Mouse (Mus musculus): ENCODE data around the gene Lrrc55. TPM values are rescaled to one million over a fixed set of nuclear protein-coding genes. Genes with fewer than 3 reads are reported as not detected.

Gene Lrrc55
- polyA plus RNA-seq, 1 experiment from 2014 or later, result 5.2 TPM

DNA sequence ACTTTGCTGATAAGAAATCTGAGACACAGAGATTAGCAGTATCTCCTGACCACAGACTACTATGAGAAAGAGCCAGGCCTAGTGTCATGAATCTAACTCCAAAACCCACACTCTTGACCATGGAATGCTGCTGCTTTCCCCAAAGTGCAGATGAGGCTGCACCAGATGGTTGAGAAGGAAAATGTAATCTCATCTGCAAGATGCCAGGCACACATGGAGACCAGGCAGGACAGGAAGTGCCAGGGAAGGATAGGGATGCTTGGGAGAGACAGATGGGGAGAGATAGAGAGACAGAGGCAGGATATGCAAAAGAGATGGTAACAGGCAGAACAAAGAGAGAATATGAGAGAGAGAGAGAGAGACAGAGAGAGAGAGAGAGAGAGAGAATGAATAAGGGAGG is 56.2 kb downstream of the Lrrc55 start:
- DNase-seq (ENCODE audit: low spot score), result no peak
- no peaks in the 10 kb centered on the region for H3K27me3 ChIP-seq (replicated peaks; ENCODE audit: control insufficient read depth, insufficient read depth, low read length)
- no peaks in the 10 kb centered on the region for H3K4me1 ChIP-seq (replicated peaks; ENCODE audit: control insufficient read depth, insufficient read depth, low read length)
- no peak for ATAC-seq (replicated peaks; ENCODE audit: low FRiP score, low TSS enrichment, low read depth)
- H3K9ac ChIP-seq (ENCODE audit: low read length), result no peak overlapping the region
- H3K4me3 ChIP-seq (ENCODE audit: low read depth, low read length), result no peak overlapping the region
- H3K27ac ChIP-seq (ENCODE audit: low read depth), result no peak overlapping the region
- no peaks in the 10 kb centered on the region for H3K36me3 ChIP-seq (ENCODE audit: control insufficient read depth, insufficient read depth, low read length)
- H3K4me2 ChIP-seq (ENCODE audit: low read length), result no peak overlapping the region
- no peaks in the 10 kb centered on the region for H3K9me3 ChIP-seq (ENCODE audit: control insufficient read depth, low read length)

- Histone ChIP-seq H3K36me3 (ENCODE audit: control insufficient read depth, insufficient read depth, low read length) (no peaks in the 10 kb centered on the region), H3K9me3 (ENCODE audit: control insufficient read depth, low read length) (no peaks in the 10 kb centered on the region), H3K9ac (ENCODE audit: low read length) (no peak overlapping the region), H3K27me3 (replicated peaks; ENCODE audit: control insufficient read depth, insufficient read depth, low read length) (no peaks in the 10 kb centered on the region), H3K4me3 (ENCODE audit: low read depth, low read length) (no peak overlapping the region), H3K4me2 (ENCODE audit: low read length) (0 out of 2 replicates have a peak overlapping the region, but pooled peaks have one; percentile 11), H3K4me1 (replicated peaks; ENCODE audit: control insufficient read depth, insufficient read depth, low read length) (no peaks in the 10 kb centered on the region), H3K27ac (ENCODE audit: low read depth) (no peak overlapping the region)
- no peak for DNase-seq (ENCODE audit: low spot score)
- 66% methylated on average over 7 of the region's 7 CpGs for WGBS
- no peak for ATAC-seq (replicated peaks; ENCODE audit: low FRiP score, low TSS enrichment, low read depth)
These were observed 57.2 kb downstream of the Lrrc55 start for GRCm38 (mm10) chr2:85139846-85140245.

DNA sequence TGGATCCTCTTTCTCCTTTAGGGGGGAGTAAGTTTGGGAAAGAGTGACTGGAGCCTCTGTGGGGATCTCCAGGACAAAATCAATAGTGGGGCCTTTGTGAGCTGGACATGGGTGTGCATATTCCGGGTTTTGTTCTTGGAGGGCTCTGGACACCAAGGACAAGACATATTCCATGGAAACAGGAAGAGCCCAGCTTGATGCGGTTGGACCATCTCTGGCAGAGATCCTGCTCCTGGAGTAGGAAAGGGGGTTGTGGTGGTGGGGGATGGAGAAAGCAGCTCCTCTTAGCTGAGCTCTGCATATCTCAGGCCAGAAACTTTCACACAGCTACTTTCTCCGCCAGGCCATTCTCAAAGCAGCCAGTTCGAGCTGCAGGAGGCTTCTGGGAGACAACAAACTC is 57.6 kb downstream of the Lrrc55 start:
- WGBS, result 52% methylated on average over 4 of the region's 4 CpGs
- Histone ChIP-seq H3K4me2 (ENCODE audit: low read length) (no peak overlapping the region), H3K4me3 (ENCODE audit: low read depth, low read length) (peak overlapping the region; percentile 10; the same call in 1 of the 2 replicates), H3K36me3 (ENCODE audit: control insufficient read depth, insufficient read depth, low read length) (no peaks in the 10 kb centered on the region), H3K9me3 (ENCODE audit: control insufficient read depth, low read length) (no peaks in the 10 kb centered on the region), H3K4me1 (replicated peaks; ENCODE audit: control insufficient read depth, insufficient read depth, low read length) (no peaks in the 10 kb centered on the region), H3K27me3 (replicated peaks; ENCODE audit: control insufficient read depth, insufficient read depth, low read length) (no peaks in the 10 kb centered on the region), H3K9ac (ENCODE audit: low read length) (peak overlapping the region; percentile 15; the same call in 1 of the 2 replicates), H3K27ac (ENCODE audit: low read depth) (no peak overlapping the region)
- DNase-seq (ENCODE audit: low spot score), result no peak
- no peak for ATAC-seq (replicated peaks; ENCODE audit: low FRiP score, low TSS enrichment, low read depth)

- Histone ChIP-seq H3K4me1 (replicated peaks; ENCODE audit: control insufficient read depth, insufficient read depth, low read length) (no peaks in the 10 kb centered on the region), H3K27ac (ENCODE audit: low read depth) (no peak overlapping the region), H3K4me2 (ENCODE audit: low read length) (no peak overlapping the region), H3K27me3 (replicated peaks; ENCODE audit: control insufficient read depth, insufficient read depth, low read length) (no peaks in the 10 kb centered on the region), H3K36me3 (ENCODE audit: control insufficient read depth, insufficient read depth, low read length) (no peaks in the 10 kb centered on the region), H3K9ac (ENCODE audit: low read length) (peak overlapping the region; percentile 32), H3K9me3 (ENCODE audit: control insufficient read depth, low read length) (no peaks in the 10 kb centered on the region), H3K4me3 (ENCODE audit: low read depth, low read length) (peak overlapping the region; percentile 10; the same call in 1 of the 2 replicates)
- DNase-seq (ENCODE audit: low spot score) (no peak), ATAC-seq (replicated peaks; ENCODE audit: low FRiP score, low TSS enrichment, low read depth) (no peak)
- 33% methylated on average over 2 of the region's 2 CpGs for WGBS
These were observed 58.9 kb downstream of the Lrrc55 start for GRCm38 (mm10) chr2:85138143-85138542.

- Histone ChIP-seq H3K27ac (ENCODE audit: low read depth) (no peak overlapping the region), H3K27me3 (replicated peaks; ENCODE audit: control insufficient read depth, insufficient read depth, low read length) (no peaks in the 10 kb centered on the region), H3K4me3 (ENCODE audit: low read depth, low read length) (peak overlapping the region; percentile 16; the same call in 1 of the 2 replicates), H3K36me3 (ENCODE audit: control insufficient read depth, insufficient read depth, low read length) (no peaks in the 10 kb centered on the region), H3K4me2 (ENCODE audit: low read length) (no peak overlapping the region), H3K9me3 (ENCODE audit: control insufficient read depth, low read length) (no peaks in the 10 kb centered on the region), H3K9ac (ENCODE audit: low read length) (peak overlapping the region; percentile 32), H3K4me1 (replicated peaks; ENCODE audit: control insufficient read depth, insufficient read depth, low read length) (0 out of 2 replicates have a peak, but pooled peaks cover 2% of the 10 kb centered on the region)
- ATAC-seq (replicated peaks; ENCODE audit: low FRiP score, low TSS enrichment, low read depth) (no peak), DNase-seq (ENCODE audit: low spot score) (no peak)
- WGBS, result 53% methylated on average over 10 of the region's 10 CpGs
These were observed 59.3 kb downstream of the Lrrc55 start for GRCm38 (mm10) chr2:85137601-85138140.

DNA sequence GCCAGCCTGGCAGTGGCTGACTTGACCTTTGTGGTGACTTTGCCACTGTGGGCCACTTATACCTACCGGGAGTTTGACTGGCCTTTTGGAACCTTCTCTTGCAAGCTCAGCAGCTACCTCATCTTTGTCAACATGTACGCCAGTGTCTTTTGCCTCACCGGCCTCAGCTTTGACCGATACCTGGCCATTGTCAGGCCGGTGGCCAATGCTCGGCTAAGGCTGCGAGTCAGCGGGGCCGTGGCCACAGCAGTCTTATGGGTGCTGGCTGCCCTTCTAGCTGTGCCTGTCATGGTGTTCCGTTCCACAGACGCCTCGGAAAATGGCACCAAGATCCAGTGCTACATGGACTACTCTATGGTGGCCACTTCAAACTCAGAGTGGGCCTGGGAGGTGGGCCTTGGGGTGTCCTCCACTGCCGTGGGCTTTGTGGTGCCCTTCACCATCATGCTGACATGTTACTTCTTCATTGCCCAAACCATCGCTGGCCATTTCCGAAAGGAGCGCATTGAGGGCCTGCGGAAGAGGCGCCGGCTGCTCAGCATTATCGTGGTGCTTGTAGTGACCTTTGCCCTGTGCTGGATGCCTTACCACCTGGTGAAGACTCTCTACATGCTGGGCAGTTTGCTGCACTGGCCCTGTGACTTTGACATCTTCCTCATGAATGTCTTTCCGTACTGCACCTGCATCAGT is 60.0 kb downstream of the Lrrc55 start:
- WGBS, result 76% methylated on average over 21 of the region's 21 CpGs
- H3K9me3 ChIP-seq (ENCODE audit: control insufficient read depth, low read length), result no peaks in the 10 kb centered on the region
- H3K27ac ChIP-seq (ENCODE audit: low read depth), result no peak overlapping the region
- ATAC-seq (replicated peaks; ENCODE audit: low FRiP score, low TSS enrichment, low read depth) (no peak), DNase-seq (ENCODE audit: low spot score) (no peak)
- H3K4me3 ChIP-seq (ENCODE audit: low read depth, low read length), result peak overlapping the region; percentile 16; the same call in 1 of the 2 replicates
- H3K36me3 ChIP-seq (ENCODE audit: control insufficient read depth, insufficient read depth, low read length), result no peaks in the 10 kb centered on the region
- H3K4me1 ChIP-seq (replicated peaks; ENCODE audit: control insufficient read depth, insufficient read depth, low read length), result peaks cover 2% of the 10 kb centered on the region; the same call in 1 of the 2 replicates
- no peak overlapping the region for H3K4me2 ChIP-seq (ENCODE audit: low read length)
- no peaks in the 10 kb centered on the region for H3K27me3 ChIP-seq (replicated peaks; ENCODE audit: control insufficient read depth, insufficient read depth, low read length)
- no peak overlapping the region for H3K9ac ChIP-seq (ENCODE audit: low read length)

DNA sequence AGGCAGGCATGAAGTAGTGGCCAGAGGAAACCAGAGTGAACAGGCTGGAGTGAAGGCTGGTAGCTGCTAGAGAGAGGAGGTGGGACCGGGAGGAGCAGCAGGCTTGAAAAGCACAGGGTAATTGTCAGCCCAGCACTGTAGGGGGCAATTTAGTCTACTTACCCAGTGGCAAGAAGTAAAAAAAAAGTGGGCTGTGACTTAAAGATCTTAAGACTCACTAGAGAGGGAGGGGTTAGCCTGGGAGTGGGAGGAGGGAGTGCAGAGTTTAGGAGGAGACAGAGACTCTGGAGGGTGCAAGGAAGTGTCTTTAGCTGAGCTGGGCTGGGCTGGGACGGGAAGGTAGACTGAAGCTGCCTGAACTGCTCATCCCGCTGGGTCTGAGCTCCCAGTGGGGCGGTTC is 60.9 kb downstream of the Lrrc55 start, which contains the start of gene Aplnr:
Gene Aplnr (plus strand): TSS at position 137 of the 400 bp plus-strand sequence.
- no peaks in the 10 kb centered on the region for H3K9me3 ChIP-seq (ENCODE audit: control insufficient read depth, low read length)
- peak; percentile 36; the same call in 1 of the 2 replicates for ATAC-seq (replicated peaks; ENCODE audit: low FRiP score, low TSS enrichment, low read depth)
- H3K9ac ChIP-seq (ENCODE audit: low read length), result no peak within 1 kb of the TSS
- no peak within 1 kb of the TSS for H3K4me2 ChIP-seq (ENCODE audit: low read length)
- H3K4me1 ChIP-seq (replicated peaks; ENCODE audit: control insufficient read depth, insufficient read depth, low read length), result peaks cover 2% of the 10 kb centered on the region; the same call in 1 of the 2 replicates
- H3K27ac ChIP-seq (ENCODE audit: low read depth), result no peak within 1 kb of the TSS
- WGBS, result 5% methylated on average over 4 of the region's 4 CpGs
- no peaks in the 10 kb centered on the region for H3K27me3 ChIP-seq (replicated peaks; ENCODE audit: control insufficient read depth, insufficient read depth, low read length)
- H3K36me3 ChIP-seq (ENCODE audit: control insufficient read depth, insufficient read depth, low read length), result no peaks in the 10 kb centered on the region
- peak within 1 kb of the TSS; percentile 16; the same call in 1 of the 2 replicates for H3K4me3 ChIP-seq (ENCODE audit: low read depth, low read length)
- DNase-seq (ENCODE audit: low spot score), result peak; percentile 43

DNA sequence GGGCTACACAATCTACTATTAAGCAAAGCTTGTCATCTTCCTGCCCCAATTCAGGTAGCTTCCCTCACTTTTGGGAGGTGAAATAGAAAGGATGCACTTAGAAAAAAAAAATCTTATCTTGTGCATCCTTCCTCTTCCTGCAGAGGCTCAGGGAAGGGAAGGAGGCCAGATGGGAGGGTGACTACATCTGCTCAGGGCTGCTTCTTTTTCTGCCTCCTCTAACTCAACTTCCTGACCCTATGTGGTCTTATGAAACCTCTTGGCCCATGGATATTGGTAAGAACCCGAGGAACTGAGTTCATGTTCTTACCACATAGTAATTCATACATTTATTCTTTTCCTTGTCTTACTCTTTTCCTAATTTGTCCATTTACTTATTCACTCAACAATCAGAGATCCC is 61.9 kb downstream of the Lrrc55 start:
- Histone ChIP-seq H3K4me2 (ENCODE audit: low read length) (no peak overlapping the region), H3K4me1 (replicated peaks; ENCODE audit: control insufficient read depth, insufficient read depth, low read length) (peaks cover 2% of the 10 kb centered on the region; the same call in 1 of the 2 replicates), H3K36me3 (ENCODE audit: control insufficient read depth, insufficient read depth, low read length) (no peaks in the 10 kb centered on the region), H3K27me3 (replicated peaks; ENCODE audit: control insufficient read depth, insufficient read depth, low read length) (no peaks in the 10 kb centered on the region), H3K9me3 (ENCODE audit: control insufficient read depth, low read length) (no peaks in the 10 kb centered on the region), H3K9ac (ENCODE audit: low read length) (no peak overlapping the region), H3K27ac (ENCODE audit: low read depth) (no peak overlapping the region), H3K4me3 (ENCODE audit: low read depth, low read length) (no peak overlapping the region)
- 45% methylated on average over 1 of the region's 1 CpGs for WGBS
- ATAC-seq (replicated peaks; ENCODE audit: low FRiP score, low TSS enrichment, low read depth) (no peak), DNase-seq (ENCODE audit: low spot score) (no peak)

All from intestine, embryonic 14.5 days (tissue).